Mouse (Mus musculus) spleen, adult 18-20 months (tissue): Measurements from ENCODE around the gene Ror1.

Source experiments
- DNase-seq, 2 experiments: peaks; one replicate each; pipeline ENCODE4 v3.0.0; 2022; ENCODE audit warnings: mixed read lengths in 2 of 2

Ror1 gene

GRCm38 (mm10) chr4:100398079-100398478 lies 302.5 kb downstream of the Ror1 start:
- DNase-seq = no peak

GRCm38 (mm10) chr4:100401078-100401477 lies 305.5 kb downstream of the Ror1 start:
- no peak for DNase-seq

- no peak for DNase-seq
Measured at GRCm38 (mm10) chr4:100401581-100402470, 306.2 kb downstream of the Ror1 start.

- DNase-seq = peak in 1 of 2 experiments; percentile 38
Measured at GRCm38 (mm10) chr4:100407261-100407874, 311.8 kb downstream of the Ror1 start.

GRCm38 (mm10) chr4:100409521-100409920 lies 313.9 kb downstream of the Ror1 start:
- no peak for DNase-seq

GRCm38 (mm10) chr4:100411841-100412539 lies 316.4 kb downstream of the Ror1 start:
- no peak for DNase-seq

- no peak for DNase-seq
Measured at GRCm38 (mm10) chr4:100422756-100423155, 327.2 kb downstream of the Ror1 start.

- no peak for DNase-seq
Measured at GRCm38 (mm10) chr4:100426101-100426500, 330.5 kb downstream of the Ror1 start.

- no peak for DNase-seq
Measured at GRCm38 (mm10) chr4:100429371-100429900, 333.8 kb downstream of the Ror1 start.

GRCm38 (mm10) chr4:100435281-100436168 lies 339.9 kb downstream of the Ror1 start:
- DNase-seq = no peak

- DNase-seq = no peak
Measured at GRCm38 (mm10) chr4:100436169-100436547, 340.6 kb downstream of the Ror1 start.

GRCm38 (mm10) chr4:100446897-100447296 lies 351.3 kb downstream of the Ror1 start:
- DNase-seq = no peak

GRCm38 (mm10) chr4:100462493-100463120 lies 367.0 kb downstream of the Ror1 start:
- no peak for DNase-seq

- no peak for DNase-seq
Measured at GRCm38 (mm10) chr4:100478592-100479321, 383.2 kb downstream of the Ror1 start, which contains the start of gene Ube2u. Ube2u (plus strand) TSS chr4:100478849.

GRCm38 (mm10) chr4:100488447-100488846 lies 392.9 kb downstream of the Ror1 start:
- DNase-seq = no peak
